Mouse (Mus musculus): ENCODE measurements around the gene Trp53inp2.

Gene Trp53inp2

DNA sequence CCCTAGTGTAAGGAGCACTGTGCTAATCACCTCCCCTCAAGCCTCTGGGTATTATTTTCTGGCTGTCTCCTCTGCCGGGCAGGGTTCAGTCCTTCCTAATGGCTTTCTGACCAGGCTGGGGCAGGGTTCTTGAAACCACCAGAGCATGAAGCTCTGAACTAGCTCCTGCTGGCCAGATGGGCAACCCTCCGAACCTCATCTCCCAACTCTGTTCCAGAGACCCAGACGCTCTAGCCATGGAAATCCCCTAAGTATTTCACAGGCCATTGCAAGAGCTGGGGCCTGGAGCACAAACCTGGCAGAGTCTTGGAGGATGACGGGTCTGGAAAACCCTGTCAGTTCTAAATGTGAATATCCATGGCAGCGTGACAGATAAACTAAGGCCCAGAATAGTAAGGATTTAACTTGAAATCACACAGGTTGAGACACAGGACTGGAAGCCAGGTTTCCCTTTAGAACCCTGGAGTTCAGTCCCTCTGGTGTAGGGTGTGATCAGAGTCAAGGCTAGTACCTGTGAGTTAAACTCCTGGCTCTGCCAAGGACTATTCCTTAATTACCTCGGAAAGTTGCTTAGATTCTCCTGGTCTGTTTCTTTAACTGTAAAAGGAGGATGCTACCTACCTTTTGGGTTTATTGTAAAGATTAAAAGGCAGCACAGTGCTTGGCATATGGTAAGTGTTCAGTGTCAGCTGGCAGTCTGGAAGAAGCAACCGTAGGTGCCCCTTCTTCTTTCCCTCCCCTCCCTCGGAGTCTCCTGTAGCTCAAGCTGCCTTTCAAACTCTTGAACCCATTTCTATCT is at the start of gene Trp53inp2:
Gene Trp53inp2, plus strand, starts transcription at position 799 of the 799 bp plus-strand sequence.
- no peak for DNase-seq (ENCODE audit: low spot score in 2 of 2)

GRCm38 (mm10) chr2:155331351-155331750 is 49.5 kb upstream of the Trp53inp2 start:
- no peak for DNase-seq (ENCODE audit: low spot score in 2 of 2)

DNA sequence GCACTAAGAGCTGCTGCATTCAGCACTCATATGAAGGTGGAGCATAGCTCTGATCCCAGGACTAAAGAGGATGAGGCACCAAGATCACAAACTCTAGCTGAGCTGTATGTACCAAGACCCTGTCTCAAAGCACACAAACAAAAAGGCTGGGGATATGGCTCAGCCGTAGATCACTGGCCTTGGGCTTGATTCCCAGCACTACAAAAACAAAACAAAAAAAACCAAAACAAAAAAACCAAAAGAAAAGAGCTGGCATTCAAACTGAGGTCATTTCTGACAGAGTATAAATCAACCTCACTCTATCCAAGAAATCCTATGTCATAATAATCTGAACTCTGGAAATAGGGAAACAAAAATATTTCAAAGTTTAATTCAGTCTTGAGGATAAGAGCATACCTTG is 47.4 kb upstream of the Trp53inp2 start:
- DNase-seq (ENCODE audit: low spot score in 2 of 2): no peak

DNA sequence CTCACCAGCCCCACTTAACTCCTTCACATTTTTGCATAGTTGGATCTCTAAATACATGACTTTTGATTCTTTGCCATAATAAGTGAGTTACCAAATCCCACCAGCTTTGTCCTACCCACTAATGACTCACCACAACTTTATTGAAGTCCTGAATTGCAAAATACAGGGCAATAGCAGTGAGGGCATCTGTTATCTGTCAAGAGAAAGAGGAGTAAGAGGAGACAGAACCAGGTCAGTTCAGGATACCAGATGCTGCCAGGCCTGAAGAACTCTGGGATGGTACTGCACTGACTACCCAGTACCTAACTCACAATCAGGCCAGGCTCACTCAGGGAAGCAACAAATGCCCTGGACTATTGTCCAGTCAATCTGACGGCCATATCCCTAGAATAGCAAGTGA is 45.6 kb upstream of the Trp53inp2 start:
- DNase-seq (ENCODE audit: low spot score in 2 of 2): no peak

DNA sequence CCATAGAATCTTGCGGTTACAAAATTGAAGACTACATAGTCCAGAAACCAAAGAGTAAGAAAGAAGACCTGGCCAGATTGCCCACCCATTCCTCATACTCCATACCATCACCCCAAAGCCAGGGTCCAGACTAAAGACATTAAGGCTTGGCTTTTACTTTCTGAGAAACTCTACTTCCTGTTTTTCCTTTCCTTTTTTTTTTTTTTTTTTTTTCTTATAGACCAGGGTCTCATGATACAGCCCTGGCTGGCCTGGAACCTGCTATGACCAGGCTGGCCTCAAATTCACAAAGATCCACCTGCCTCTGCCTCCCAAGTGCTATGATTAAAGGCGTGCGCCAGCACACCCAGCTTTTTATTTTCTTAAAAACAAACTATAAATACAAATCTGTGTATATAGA is 44.6 kb upstream of the Trp53inp2 start:
- no peak for DNase-seq (ENCODE audit: low spot score in 2 of 2)

GRCm38 (mm10) chr2:155340166-155340565 is 40.7 kb upstream of the Trp53inp2 start:
- no peak for DNase-seq (ENCODE audit: low spot score in 2 of 2)

DNA sequence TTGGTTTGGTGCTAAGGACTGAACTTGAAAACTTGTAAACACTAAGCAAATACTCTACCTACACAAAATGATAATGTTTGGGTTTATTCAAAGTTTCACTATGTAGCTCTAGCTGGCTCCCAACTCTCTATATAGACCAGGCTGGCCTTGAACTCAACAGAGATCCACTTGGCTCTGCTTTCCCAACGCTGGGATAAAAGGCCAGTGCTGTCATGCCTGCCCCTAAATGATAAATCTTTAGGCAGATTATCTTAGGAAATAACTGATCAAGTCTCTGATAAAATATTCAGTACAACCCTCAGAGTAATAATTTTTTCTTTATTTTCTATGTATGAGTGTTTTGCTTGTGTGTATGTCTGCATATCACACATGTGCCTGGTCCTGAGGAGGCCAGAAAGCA is 34.2 kb upstream of the Trp53inp2 start:
- no peak for DNase-seq (ENCODE audit: low spot score in 2 of 2)

- DNase-seq (ENCODE audit: low spot score in 2 of 2): no peak
Measured at GRCm38 (mm10) chr2:155354402-155354801, 26.5 kb upstream of the Trp53inp2 start.

GRCm38 (mm10) chr2:155356971-155357591 is 23.8 kb upstream of the Trp53inp2 start, which contains the start of gene Pigu:
TSS of gene Pigu (minus strand) at chr2:155357430.
- peak; percentile 83 to 90 for DNase-seq (ENCODE audit: low spot score in 2 of 2)

DNA sequence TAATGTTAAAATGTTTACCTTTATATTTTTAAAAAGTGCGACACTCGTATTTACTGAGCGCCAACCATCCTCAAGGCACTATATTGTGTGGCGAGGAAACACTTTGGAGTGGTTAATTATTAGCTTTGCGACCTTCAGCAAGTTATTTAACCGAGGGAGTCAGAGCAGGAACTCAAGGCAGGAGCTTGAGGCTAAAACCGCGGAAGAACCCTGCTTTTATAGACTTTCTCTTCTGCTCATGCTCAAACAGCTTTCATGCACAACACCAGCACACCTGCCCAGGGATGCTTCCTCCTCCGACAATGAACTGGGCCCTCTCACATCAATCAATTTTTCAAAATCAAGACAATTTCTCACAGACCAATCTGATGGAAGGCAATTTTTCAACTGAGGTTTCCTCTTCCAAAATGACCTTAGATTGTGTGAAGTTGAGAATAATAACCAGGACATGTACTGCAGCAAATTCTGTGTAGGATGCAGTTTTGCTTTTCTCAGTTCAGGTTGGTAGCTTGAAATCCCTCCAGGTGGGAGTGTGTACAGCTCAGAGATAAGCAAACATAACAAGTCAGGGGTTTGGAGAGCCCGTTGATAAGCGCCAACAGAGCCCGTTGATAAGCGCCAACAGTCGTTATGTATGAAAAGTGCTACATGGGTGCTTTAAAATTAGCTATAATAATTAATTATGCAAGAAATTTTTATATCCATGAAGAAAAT is 23.0 kb upstream of the Trp53inp2 start:
- DNase-seq (ENCODE audit: low spot score in 2 of 2): peak in 1 of 2 experiments; percentile 3

GRCm38 (mm10) chr2:155367635-155368284 is 13.1 kb upstream of the Trp53inp2 start:
- no peak for DNase-seq (ENCODE audit: low spot score in 2 of 2)

DNA sequence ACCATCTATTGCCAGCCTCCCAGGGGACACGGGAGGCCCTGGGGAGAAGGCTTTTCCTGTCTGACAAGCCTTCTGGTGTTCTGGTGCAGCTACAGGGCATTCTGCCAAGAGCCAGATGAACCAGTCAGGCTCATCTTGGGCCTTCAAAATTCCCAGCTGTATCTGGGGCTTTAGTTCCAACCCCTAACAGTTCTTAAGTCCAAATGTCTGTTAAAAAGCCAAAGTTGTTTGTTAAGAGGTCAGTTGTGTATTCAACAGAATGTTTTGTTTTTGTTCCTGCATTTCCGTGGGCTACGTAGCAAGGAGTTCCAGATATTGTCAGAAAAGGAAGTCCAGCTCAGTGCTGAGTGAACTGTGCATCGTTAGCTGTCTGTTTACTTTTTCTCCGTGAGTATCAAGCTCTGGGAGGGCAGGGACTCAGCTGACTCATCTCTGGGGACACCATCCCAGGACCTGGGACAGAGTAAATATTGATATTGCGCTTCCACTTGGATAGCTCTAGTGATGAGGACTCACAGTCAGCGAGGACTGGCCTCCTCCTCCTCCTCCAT is 11.5 kb upstream of the Trp53inp2 start:
- DNase-seq (ENCODE audit: low spot score in 2 of 2): peak in 1 of 2 experiments; percentile 34

DNA sequence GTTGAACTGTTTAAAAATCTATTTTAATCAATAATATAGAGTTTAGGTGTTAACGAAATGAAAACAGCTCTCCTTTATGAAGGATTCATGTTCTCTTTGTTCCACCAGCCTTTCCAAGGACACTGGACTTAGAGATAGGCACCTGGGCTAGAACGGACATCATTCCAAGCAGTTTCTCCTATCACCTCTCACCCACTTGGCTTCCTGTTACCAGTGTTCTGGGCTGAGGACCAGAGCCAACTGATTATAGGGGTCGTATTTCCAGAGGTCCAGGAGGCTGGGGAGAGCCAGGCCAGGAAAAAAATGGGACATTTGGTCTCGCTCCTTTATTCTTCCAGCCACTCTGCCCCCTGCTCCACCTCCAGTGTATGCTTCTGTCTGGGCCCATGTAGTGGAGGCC is 8.4 kb upstream of the Trp53inp2 start:
- DNase-seq (ENCODE audit: low spot score in 2 of 2): no peak

GRCm38 (mm10) chr2:155373302-155373701 is 7.6 kb upstream of the Trp53inp2 start:
- DNase-seq (ENCODE audit: low spot score in 2 of 2): no peak

- no peak for DNase-seq (ENCODE audit: low spot score in 2 of 2)
Measured at GRCm38 (mm10) chr2:155373886-155374285, 7.0 kb upstream of the Trp53inp2 start.

DNA sequence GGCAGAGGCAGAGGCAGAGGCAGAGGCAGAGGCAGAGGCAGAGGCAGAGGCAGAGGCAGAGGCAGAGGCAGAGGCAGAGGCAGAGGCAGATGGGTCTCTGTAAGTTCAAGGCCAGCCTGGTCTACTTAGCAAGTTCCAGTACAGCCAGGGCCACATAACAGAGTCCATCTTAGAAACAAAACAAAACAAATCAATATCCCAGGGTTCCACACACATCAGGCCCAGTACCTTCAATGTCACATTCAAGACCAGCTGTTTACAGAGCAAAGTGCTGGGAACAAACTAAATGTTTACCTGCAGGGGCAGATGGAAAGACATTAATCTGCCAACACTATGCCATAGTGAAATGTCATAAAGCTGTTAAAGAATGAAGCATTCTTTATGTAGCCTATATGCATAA is 6.3 kb upstream of the Trp53inp2 start:
- DNase-seq (ENCODE audit: low spot score in 2 of 2): no peak

DNA sequence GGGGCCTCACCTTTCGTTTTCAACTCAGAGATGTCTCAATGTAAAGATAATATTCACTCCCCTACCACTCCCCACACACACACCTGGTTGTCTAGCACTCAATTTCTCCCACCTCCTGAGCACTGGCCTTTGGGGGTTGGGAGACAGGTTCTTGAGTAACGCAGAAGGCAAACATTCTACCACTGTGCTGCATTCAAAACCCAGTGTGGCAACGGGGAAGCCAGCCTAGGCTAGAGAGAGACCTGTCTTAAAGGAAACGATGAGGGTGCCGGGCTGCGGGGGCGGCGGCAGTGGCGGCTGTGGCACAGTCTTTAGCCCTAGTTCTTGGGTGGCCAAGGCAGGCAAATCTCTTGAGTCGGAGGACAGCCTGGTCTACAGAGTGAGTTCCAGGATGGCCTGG is 4.7 kb upstream of the Trp53inp2 start:
- no peak for DNase-seq (ENCODE audit: low spot score in 2 of 2)

- peak in 1 of 2 experiments; percentile 19 for DNase-seq (ENCODE audit: low spot score in 2 of 2)
Measured at GRCm38 (mm10) chr2:155381060-155381437, 190 bp downstream of the Trp53inp2 start.

DNA sequence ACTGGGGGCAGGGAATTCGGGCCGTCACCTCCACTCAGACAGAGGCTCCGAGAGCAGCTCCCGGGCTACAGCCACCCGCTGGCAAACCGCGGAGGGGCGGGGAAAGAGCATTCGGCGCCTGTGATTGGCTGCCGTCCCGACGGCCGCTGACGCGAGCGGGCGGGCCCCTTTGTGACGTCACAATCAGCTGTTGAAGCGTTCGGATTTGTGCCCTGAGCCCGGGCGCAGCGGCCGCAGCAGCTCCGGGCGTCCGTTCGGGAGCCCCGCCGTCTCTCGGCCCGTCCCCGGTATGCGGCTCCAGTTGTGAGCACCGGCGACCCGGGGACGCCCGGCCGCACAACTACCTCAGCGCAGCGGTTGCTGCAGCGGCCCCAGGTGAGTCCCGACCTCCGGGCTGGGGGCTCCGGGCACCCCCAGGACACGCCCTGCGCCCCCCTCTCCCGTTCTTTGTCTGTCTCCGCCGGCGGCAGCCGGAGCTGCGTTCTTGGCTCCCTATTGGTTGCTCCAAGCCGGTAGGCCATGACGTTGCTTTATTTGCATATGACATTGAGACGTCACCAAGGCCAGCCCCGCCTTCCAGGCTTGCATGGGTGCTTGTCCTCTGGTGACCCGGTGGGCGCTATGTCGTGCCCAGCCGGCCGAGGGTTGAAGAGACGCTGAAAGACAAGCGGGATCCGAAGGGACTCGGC is 928 bp downstream of the Trp53inp2 start:
- peak; percentile 95 to 99 for DNase-seq (ENCODE audit: low spot score in 2 of 2)

GRCm38 (mm10) chr2:155382332-155382700 is 1.5 kb downstream of the Trp53inp2 start:
- DNase-seq (ENCODE audit: low spot score in 2 of 2): no peak

DNA sequence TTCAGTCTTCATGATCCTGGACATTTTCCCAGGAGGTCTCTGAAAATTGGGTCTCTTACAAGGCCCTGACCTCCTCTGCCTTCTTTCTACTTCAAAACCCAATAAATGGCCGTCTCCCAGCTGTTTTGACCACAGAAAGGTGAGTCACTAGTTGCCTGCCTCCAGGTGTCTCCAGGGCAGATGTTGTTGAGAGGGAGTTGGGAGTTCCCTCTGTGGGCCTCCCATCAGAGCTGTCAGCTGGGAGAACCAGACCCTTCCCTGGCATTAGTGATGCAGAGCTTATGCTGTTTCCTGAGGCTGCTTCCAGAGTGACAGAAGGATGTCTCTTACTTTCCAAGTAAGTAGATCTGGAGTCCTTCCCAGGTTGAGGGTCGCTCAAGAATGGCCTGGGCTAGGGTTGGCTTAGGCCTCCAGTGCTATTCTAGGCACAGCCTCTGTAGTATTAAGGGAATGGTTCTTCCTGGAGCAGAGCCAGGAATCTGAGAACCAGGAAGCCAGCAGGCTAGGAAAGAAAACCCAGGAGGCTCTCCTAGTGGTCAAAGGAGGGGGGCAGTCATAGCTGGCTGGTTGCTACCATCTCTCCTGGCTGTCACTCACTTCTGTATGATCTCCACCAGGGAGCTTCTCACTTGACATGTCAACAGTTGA is 2.1 kb downstream of the Trp53inp2 start:
- DNase-seq (ENCODE audit: low spot score in 2 of 2): no peak
